Mouse (Mus musculus) heart, embryonic 12.5 days (tissue): Measurements from ENCODE around the gene Ndufs7. TPM values are rescaled to one million over a fixed set of nuclear protein-coding genes. Genes with fewer than 3 reads are reported as not detected.
"Not testable (repeated sequence)": the region's sequence is repeated elsewhere in the genome, so short reads cannot be mapped to it uniquely, and the experiment has no call there.

ENCODE experiments used
- ATAC-seq: fragments of 200-750 bp; cut with Nextera tagmentation; 2 replicates; pipeline ENCODE4 v1.8.0; 2017; ENCODE audit warnings: moderate TSS enrichment, moderate library complexity; ENCODE audit not compliant: insufficient number of reproducible peaks, low FRiP score
- H3K27ac ChIP-seq: fragments of 300-500 bp; sonication (generic); 2 replicates; pipeline ENCODE4 v1.5.1; 2016; ENCODE audit warnings: mild to moderate bottlenecking, moderate library complexity; ENCODE audit not compliant: poor library complexity, severe bottlenecking
- H3K27me3 ChIP-seq: fragments of 300-500 bp; sonication (generic); replicated peaks from 2 replicates; pipeline ENCODE4 v1.6.1; 2016; ENCODE audit warnings: mild to moderate bottlenecking, moderate library complexity
- H3K36me3 ChIP-seq: fragments of 300-500 bp; sonication (generic); 2 replicates; pipeline ENCODE4 v1.6.1; 2016; ENCODE audit warnings: mild to moderate bottlenecking, moderate library complexity
- H3K4me1 ChIP-seq: fragments of 300-500 bp; sonication (generic); replicated peaks from 2 replicates; pipeline ENCODE4 v1.6.1; 2016; ENCODE audit warnings: mild to moderate bottlenecking
- H3K4me2 ChIP-seq: fragments of 300-500 bp; sonication (generic); 2 replicates; pipeline ENCODE4 v1.6.1; 2016; ENCODE audit warnings: mild to moderate bottlenecking, moderate library complexity
- H3K4me3 ChIP-seq: fragments of 300-500 bp; sonication (generic); 2 replicates; pipeline ENCODE4 v1.5.1; 2016; ENCODE audit warnings: mild to moderate bottlenecking
- H3K9ac ChIP-seq: fragments of 300-500 bp; sonication (generic); 2 replicates; pipeline ENCODE4 v1.6.1; 2016; ENCODE audit warnings: mild to moderate bottlenecking, moderate library complexity
- H3K9me3 ChIP-seq: fragments of 300-500 bp; sonication (generic); replicated peaks from 2 replicates; pipeline ENCODE4 v1.6.1; 2016; ENCODE audit warnings: mild to moderate bottlenecking, moderate library complexity
- WGBS: fragments of 180-500 bp; shearing (Covaris S2); methylation state at CpG from one replicate; pipeline ENCODE4 v1.1.7; 2016; 5-methylcytosine and 5-hydroxymethylcytosine counted together
- polyA plus RNA-seq: library from polyadenylated mRNA; unstranded; fragments of >200 nt; fragmentation: Nextera tagmentation; extraction: Ambion mirVana; gene quantifications from 2 replicates; pipeline ENCODE4 v1.2.1, GENCODE M21; 2016

Gene Ndufs7
- polyA plus RNA-seq, 1 experiment from 2014 or later: 454 TPM

DNA sequence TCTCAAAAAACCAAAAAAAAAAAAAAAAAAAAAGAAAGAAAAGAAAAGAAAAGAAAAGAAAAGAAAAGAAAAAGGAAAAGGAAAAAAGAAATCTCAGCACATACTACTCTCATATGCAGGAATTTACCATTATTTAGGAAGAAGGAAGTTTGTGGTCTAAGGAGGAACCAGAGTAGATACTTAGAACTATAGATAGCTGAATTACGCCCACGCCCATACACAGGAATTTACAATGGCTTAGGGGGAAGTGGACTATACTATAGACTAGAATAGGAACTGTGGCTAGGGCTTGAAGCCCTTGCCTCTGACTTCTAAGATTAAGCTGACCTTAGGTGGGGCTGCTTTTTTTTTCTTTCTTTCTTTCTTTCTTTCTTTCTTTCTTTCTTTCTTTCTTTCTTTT is 25.8 kb upstream of the Ndufs7 start:
- H3K27ac ChIP-seq, H3K9ac ChIP-seq, H3K9me3 ChIP-seq, H3K4me3 ChIP-seq, H3K4me2 ChIP-seq, H3K27me3 ChIP-seq, H3K36me3 ChIP-seq, ATAC-seq: not testable (repeated sequence)
- 91% methylated on average over 2 of the region's 2 CpGs for WGBS
- H3K4me1 ChIP-seq: peaks cover 23% of the 10 kb centered on the region

DNA sequence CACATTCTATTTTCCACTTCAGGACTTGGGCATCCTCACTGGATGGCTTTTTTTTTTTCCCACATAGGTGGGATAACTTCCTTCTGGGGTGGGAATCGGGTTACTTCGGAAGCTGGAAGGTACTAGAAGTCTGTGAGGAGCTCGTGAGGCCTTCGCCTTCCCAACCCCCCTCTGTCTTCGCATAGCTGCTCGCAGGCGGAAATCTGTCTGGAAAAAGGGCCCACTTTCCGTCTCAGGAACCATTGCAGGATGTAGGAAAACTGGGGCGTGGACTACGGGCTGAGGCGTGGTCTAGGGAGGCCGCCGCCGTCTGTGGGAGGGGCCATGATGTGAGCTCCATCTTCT is 22.9 kb upstream of the Ndufs7 start:
- Histone ChIP-seq H3K27me3 (no peaks in the 10 kb centered on the region), H3K9ac (no peak overlapping the region), H3K9me3 (no peaks in the 10 kb centered on the region), H3K4me1 (peaks cover 33% of the 10 kb centered on the region), H3K4me2 (peak overlapping the region; percentile 88), H3K36me3 (peaks cover 21% of the 10 kb centered on the region), H3K4me3 (peak overlapping the region; percentile 89), H3K27ac (peak overlapping the region; percentile 77)
- WGBS: under 1% methylated on average over 14 of the region's 14 CpGs
- 0 out of 2 replicates have a peak, but pooled peaks have one; percentile 0 for ATAC-seq

DNA sequence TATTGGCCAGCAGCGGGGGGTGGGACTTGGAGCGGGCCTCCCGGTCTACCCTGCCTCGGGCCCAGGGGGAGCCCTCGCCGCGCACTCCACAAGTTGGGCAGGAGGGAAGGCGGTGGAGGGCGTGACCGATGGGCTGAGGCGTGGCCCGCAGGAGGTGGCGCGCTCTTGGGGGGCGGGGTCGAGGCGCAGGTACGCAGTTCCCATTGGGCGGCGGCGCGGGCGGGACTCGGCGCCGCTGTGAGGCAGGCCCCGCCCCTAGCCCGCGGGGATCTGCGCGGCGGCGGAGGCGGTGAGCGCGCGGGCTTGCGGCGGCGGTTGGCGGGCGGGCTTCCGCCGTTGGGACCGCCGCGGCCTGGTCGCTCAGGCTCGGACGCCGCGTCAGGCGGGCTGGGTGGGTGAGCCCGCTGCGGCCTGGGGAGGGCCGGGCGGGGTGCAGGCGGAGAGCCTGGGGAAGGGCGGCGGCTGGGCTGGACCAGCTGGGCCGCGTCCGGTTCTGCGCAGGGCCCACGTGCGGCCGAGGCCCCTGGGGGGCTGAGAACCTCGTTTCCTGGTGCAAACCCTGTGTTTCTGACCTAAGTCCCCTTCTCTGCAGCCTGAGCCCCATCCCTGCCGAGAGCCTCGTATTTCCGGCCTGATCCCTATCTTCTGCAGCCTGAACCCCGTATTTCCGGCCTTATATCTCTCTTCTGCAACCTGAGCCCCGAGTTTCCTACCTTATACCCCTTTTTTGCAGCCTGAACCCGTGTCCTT is 22.3 kb upstream of the Ndufs7 start, which contains the start of gene Mum1:
Gene Mum1, plus strand, starts transcription at position 19 of the 750 bp plus-strand sequence.
- Histone ChIP-seq H3K4me3 (peak within 1 kb of the TSS; percentile 89), H3K36me3 (peaks cover 25% of the 10 kb centered on the region), H3K27ac (peak within 1 kb of the TSS; percentile 91), H3K9ac (peak within 1 kb of the TSS; percentile 98), H3K9me3 (no peaks in the 10 kb centered on the region), H3K4me1 (peaks cover 28% of the 10 kb centered on the region), H3K27me3 (no peaks in the 10 kb centered on the region), H3K4me2 (peak within 1 kb of the TSS; percentile 88)
- peak; percentile 99 for ATAC-seq
- WGBS: under 1% methylated on average over 63 of the region's 75 CpGs

DNA sequence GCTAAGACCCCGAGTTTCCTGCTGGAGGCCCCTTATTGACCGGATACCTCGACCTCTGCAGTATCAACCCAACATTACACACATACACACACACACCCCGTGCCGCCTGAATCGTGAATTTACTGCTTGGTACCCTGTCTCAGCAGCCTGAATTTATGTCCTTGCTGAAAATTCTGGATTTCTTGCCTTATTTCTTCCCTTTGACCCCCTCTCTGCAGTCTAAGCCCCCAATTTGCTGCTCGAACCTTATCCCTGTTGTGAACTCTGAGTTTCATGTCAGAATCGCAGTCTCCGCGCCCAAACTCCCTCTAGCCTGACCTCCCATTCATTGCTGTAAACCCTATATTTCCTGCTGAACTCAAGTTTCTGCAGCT is 21.8 kb upstream of the Ndufs7 start:
- H3K4me2 ChIP-seq: peak overlapping the region; percentile 88
- peaks cover 27% of the 10 kb centered on the region for H3K4me1 ChIP-seq
- no peak for ATAC-seq
- WGBS: 8% methylated on average over 10 of the region's 10 CpGs
- no peaks in the 10 kb centered on the region for H3K27me3 ChIP-seq
- H3K27ac ChIP-seq: peak overlapping the region; percentile 91
- H3K4me3 ChIP-seq: peak overlapping the region; percentile 89
- H3K9me3 ChIP-seq: no peaks in the 10 kb centered on the region
- peaks cover 30% of the 10 kb centered on the region for H3K36me3 ChIP-seq
- H3K9ac ChIP-seq: peak overlapping the region; percentile 98

- H3K36me3 ChIP-seq: peaks cover 40% of the 10 kb centered on the region
- H3K4me2 ChIP-seq: peak overlapping the region; percentile 88
- H3K9me3 ChIP-seq: no peaks in the 10 kb centered on the region
- no peak for ATAC-seq
- H3K9ac ChIP-seq: peak overlapping the region; percentile 98
- WGBS: 52% methylated on average over 15 of the region's 15 CpGs
- H3K27me3 ChIP-seq: no peaks in the 10 kb centered on the region
- peak overlapping the region; percentile 91 for H3K27ac ChIP-seq
- peaks cover 37% of the 10 kb centered on the region for H3K4me1 ChIP-seq
- H3K4me3 ChIP-seq: peak overlapping the region; percentile 89
Observed at GRCm38 (mm10) chr10:80227877-80228775, 20.8 kb upstream of the Ndufs7 start.

- Histone ChIP-seq H3K9me3 (no peaks in the 10 kb centered on the region), H3K36me3 (peaks cover 100% of the 10 kb centered on the region), H3K27ac (no peak overlapping the region), H3K4me2 (no peak overlapping the region), H3K4me3 (no peak overlapping the region), H3K4me1 (peaks cover 26% of the 10 kb centered on the region), H3K27me3 (no peaks in the 10 kb centered on the region), H3K9ac (no peak overlapping the region)
- no peak for ATAC-seq
- WGBS: 92% methylated on average over 13 of the region's 13 CpGs
Observed at GRCm38 (mm10) chr10:80236145-80236825, 12.6 kb upstream of the Ndufs7 start.

DNA sequence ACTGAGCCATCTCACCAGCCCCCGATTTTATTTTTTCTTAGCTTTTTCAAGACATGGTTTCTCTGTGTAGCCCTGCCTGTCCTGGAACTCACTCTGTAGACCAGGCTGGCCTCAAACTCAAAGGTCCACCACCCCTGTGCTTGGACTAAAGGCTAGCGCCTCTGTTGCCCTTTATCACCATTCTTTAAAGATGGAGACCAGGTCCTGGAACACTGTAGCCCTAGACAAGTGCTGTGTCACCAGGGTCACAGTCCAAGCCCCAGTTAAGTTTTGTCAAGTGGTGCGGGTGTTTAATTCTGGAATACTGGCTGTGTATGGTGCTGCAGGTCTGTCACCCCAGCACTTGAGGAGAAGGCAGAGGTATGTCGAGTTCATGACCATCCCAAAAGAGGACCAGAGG is 11.9 kb upstream of the Ndufs7 start:
- Histone ChIP-seq H3K4me1 (peaks cover 29% of the 10 kb centered on the region), H3K4me3 (no peak overlapping the region), H3K4me2 (no peak overlapping the region), H3K9me3 (no peaks in the 10 kb centered on the region), H3K27me3 (no peaks in the 10 kb centered on the region), H3K27ac (no peak overlapping the region), H3K9ac (no peak overlapping the region), H3K36me3 (peaks cover 98% of the 10 kb centered on the region)
- 81% methylated on average over 4 of the region's 4 CpGs for WGBS
- no peak for ATAC-seq

DNA sequence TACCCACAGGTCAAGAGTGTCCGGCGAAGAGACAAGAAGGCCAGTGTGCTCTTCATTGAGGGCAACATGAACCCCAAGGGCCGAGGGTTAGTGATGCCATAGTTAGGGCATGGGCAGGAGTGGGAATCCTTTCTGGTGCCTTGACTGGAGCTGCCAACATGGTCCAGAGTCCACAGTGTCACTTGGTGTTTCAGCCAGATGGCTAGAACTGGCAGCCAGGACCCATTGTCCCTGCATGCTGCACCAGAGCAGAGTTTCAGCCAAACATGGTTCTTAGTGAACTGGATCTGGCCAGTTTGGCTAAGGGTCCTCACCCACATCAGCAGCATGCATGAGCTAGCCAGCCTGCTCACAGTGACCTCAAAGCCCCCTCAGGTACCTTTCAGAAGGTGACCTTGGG is 10.6 kb upstream of the Ndufs7 start:
- Histone ChIP-seq H3K9me3 (no peaks in the 10 kb centered on the region), H3K27me3 (no peaks in the 10 kb centered on the region), H3K4me1 (peaks cover 27% of the 10 kb centered on the region), H3K4me3 (no peak overlapping the region), H3K4me2 (no peak overlapping the region), H3K36me3 (peaks cover 98% of the 10 kb centered on the region), H3K9ac (no peak overlapping the region), H3K27ac (no peak overlapping the region)
- 89% methylated on average over 3 of the region's 3 CpGs for WGBS
- no peak for ATAC-seq

GRCm38 (mm10) chr10:80239791-80240190 is 9.1 kb upstream of the Ndufs7 start:
- WGBS: 85% methylated on average over 6 of the region's 6 CpGs
- Histone ChIP-seq H3K4me2 (no peak overlapping the region), H3K9me3 (no peaks in the 10 kb centered on the region), H3K4me3 (no peak overlapping the region), H3K27ac (no peak overlapping the region), H3K27me3 (no peaks in the 10 kb centered on the region), H3K4me1 (peaks cover 23% of the 10 kb centered on the region), H3K36me3 (peaks cover 98% of the 10 kb centered on the region), H3K9ac (no peak overlapping the region)
- ATAC-seq: no peak

DNA sequence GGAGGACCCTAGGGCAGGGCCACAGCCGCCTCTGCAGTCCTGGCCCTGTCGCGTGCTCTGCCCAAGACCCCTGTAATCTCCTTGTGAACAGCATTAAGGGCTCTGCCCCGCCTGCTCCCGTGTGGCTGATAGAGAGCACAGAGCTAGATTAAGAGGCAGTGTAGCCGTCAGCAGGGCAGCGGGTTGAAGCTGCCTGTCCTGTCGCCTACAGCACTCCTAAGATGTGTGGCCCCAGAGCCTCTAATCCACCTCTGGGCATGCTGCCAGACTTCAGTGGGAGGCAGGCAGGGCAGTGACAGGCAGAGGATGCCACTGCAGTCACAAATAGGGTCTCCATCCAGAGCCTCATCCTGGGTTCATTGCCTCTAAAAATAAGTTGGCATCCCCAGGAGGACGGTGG is 6.8 kb upstream of the Ndufs7 start:
- Histone ChIP-seq H3K9ac (0 out of 2 replicates have a peak overlapping the region, but pooled peaks have one; percentile 11), H3K9me3 (no peaks in the 10 kb centered on the region), H3K27me3 (no peaks in the 10 kb centered on the region), H3K4me2 (0 out of 2 replicates have a peak overlapping the region, but pooled peaks have one; percentile 2), H3K27ac (peak overlapping the region; percentile 71), H3K4me3 (no peak overlapping the region), H3K36me3 (peaks cover 76% of the 10 kb centered on the region), H3K4me1 (peaks cover 34% of the 10 kb centered on the region)
- peak; percentile 15; the same call in 1 of the 2 replicates for ATAC-seq
- WGBS: 24% methylated on average over 9 of the region's 9 CpGs

DNA sequence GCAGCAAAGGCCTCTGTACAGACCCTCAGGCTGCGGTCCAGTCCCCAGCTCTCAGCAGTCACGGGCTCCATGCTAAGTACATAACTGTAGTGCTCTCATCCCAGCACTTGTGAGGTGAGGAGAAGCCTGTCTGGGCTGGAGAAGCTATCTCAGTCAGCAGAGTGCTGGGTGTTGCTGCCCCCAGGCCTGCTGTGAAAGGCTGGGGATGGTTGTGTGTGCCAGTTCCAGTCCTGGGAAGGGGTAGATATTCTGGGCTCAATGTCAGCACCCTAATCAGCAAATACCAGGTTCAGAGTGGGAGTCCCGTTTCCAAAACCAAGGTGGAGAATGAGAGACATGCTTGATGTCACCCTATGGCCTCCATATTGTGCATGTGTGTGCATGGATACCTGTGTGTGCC is 6.3 kb upstream of the Ndufs7 start:
- ATAC-seq: no peak
- WGBS: 47% methylated on average over 3 of the region's 3 CpGs
- Histone ChIP-seq H3K4me2 (no peak overlapping the region), H3K27me3 (no peaks in the 10 kb centered on the region), H3K9ac (0 out of 2 replicates have a peak overlapping the region, but pooled peaks have one; percentile 18), H3K9me3 (no peaks in the 10 kb centered on the region), H3K36me3 (peaks cover 71% of the 10 kb centered on the region), H3K4me1 (peaks cover 34% of the 10 kb centered on the region), H3K4me3 (no peak overlapping the region), H3K27ac (peak overlapping the region; percentile 71)
